Mouse (Mus musculus) liver, embryonic 14.5 days (tissue): ENCODE measurements around the gene Hgd. TPM values are rescaled to one million over a fixed set of nuclear protein-coding genes. Genes with fewer than 3 reads are reported as not detected.

Experiments used
- ATAC-seq: fragments of 200-750 bp; cut with Nextera tagmentation; 2 replicates; pipeline ENCODE4 v1.8.0; 2017; ENCODE audit warnings: moderate number of reproducible peaks, mild to moderate bottlenecking, moderate library complexity; ENCODE audit not compliant: insufficient read depth
- DNase-seq, 3 experiments: peaks; one replicate each; pipeline ENCODE4 v3.0.0-alpha.2; 2012 to 2013; ENCODE audit warnings: low read depth in 3 of 3, low spot score in 3 of 3
- H3K27ac ChIP-seq: fragments of 300-500 bp; sonication (generic); 2 replicates; pipeline ENCODE4 v1.5.1; 2014; ENCODE audit warnings: moderate library complexity, mild to moderate bottlenecking, control low read depth, inconsistent platforms
- H3K27me3 ChIP-seq: fragments of 300-500 bp; sonication (generic); 2 replicates; pipeline ENCODE4 v1.6.1; 2014; ENCODE audit warnings: mild to moderate bottlenecking, low read length, moderate library complexity; ENCODE audit not compliant: control insufficient read depth, insufficient read depth
- H3K36me3 ChIP-seq: fragments of 300-500 bp; sonication (generic); replicated peaks from 2 replicates; pipeline ENCODE4 v1.6.1; 2014; ENCODE audit warnings: low read depth; ENCODE audit not compliant: control insufficient read depth, insufficient read depth
- H3K4me1 ChIP-seq, 2 experiments: fragments of 200-500 bp in 1 of 2; fragments of 300-500 bp in 1 of 2; sonication (generic) in 1 of 2; replicated peaks; 2 replicates each; pipeline ENCODE4 v1.6.1; 2012 to 2014; ENCODE audit warnings: antibody characterized with exemption in 1 of 2, inconsistent platforms in 1 of 2, low read length in 1 of 2; ENCODE audit not compliant: control insufficient read depth in 2 of 2, insufficient read depth in 2 of 2
- H3K4me2 ChIP-seq: fragments of 300-500 bp; sonication (generic); 2 replicates; pipeline ENCODE4 v1.6.1; 2014; ENCODE audit warnings: low read depth, mild to moderate bottlenecking, control low read depth, moderate library complexity
- H3K4me3 ChIP-seq, 2 experiments: fragments of 200-500 bp in 1 of 2; fragments of 300-500 bp in 1 of 2; sonication (generic) in 1 of 2; 2 replicates each; pipeline ENCODE4 v1.5.1; 2012 to 2014; ENCODE audit warnings: low read depth in 2 of 2, low read length in 2 of 2, mild to moderate bottlenecking in 2 of 2, control low read depth in 1 of 2, inconsistent platforms in 1 of 2, moderate library complexity in 1 of 2; ENCODE audit not compliant: insufficient read depth in 1 of 2
- H3K9ac ChIP-seq: fragments of 300-500 bp; sonication (generic); replicated peaks from 2 replicates; pipeline ENCODE4 v1.6.1; 2014; ENCODE audit warnings: mild to moderate bottlenecking, control low read depth, moderate library complexity
- H3K9me3 ChIP-seq: fragments of 300-500 bp; sonication (generic); 2 replicates; pipeline ENCODE4 v1.6.1; 2016; ENCODE audit warnings: low read length, mixed read lengths; ENCODE audit not compliant: control insufficient read depth
- CTCF ChIP-seq: IDR thresholded peaks from 2 replicates; pipeline ENCODE4 v1.5.1; 2016; ENCODE audit warnings: antibody characterized with exemption, low read depth, control low read depth
- EP300 ChIP-seq: IDR thresholded peaks from 2 replicates; pipeline ENCODE4 v1.6.1; 2016; ENCODE audit warnings: antibody characterized with exemption, low read depth
- WGBS: fragments of 180-500 bp; shearing (Covaris S2); extraction: QIAGEN DNeasy Blood & Tissue Kit; methylation state at CpG from one replicate; pipeline ENCODE4 v1.1.7; 2014; ENCODE audit not compliant: insufficient replicate concordance; 5-methylcytosine and 5-hydroxymethylcytosine counted together
- polyA plus RNA-seq, 2 experiments: library from polyadenylated mRNA; depleted of rRNA in 1 of 2; stranded (reverse) in 1 of 2; unstranded in 1 of 2; fragments of >200 nt; fragmentation: Nextera tagmentation in 1 of 2; extraction: Ambion mirVana in 1 of 2; gene quantifications; 2 replicates each; pipeline versions ENCODE4 v1.2.1 to v1.2.3; 2012 to 2014

Hgd gene
- polyA plus RNA-seq, 2 experiments, result 20.3 to 32.7 TPM

DNA sequence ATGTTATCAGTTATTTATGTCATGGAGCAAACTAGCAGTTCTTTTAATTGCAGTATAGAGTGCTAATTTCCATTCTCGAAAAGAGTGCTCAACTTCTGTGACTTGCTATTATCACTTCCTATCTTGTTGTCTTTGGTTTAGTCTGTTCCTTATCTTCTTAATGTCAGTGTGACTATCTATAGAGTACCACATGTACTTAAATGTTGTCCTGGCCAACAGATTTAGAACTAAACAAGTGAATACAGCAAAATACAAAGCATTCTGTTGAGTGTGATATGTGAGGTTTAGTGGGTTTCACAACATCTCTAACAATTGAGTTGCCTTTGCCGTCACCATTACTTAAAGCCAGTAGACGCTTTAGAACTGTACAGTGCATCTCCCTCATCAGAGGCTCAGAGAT is 27.1 kb upstream of the Hgd start:
- Histone ChIP-seq H3K36me3 (no peaks in the 10 kb centered on the region; the same call in 1 of the 2 replicates), H3K9ac (no peak overlapping the region), H3K9me3 (no peaks in the 10 kb centered on the region), H3K4me3 (no peak overlapping the region), H3K4me2 (no peak overlapping the region), H3K27me3 (no peaks in the 10 kb centered on the region), H3K27ac (no peak overlapping the region), H3K4me1 (no peaks in the 10 kb centered on the region)
- 50% methylated on average over 3 of the region's 3 CpGs for WGBS
- no peak for TF ChIP-seq EP300
- no peak for TF ChIP-seq CTCF
- no peak for ATAC-seq
- DNase-seq, result no peak

DNA sequence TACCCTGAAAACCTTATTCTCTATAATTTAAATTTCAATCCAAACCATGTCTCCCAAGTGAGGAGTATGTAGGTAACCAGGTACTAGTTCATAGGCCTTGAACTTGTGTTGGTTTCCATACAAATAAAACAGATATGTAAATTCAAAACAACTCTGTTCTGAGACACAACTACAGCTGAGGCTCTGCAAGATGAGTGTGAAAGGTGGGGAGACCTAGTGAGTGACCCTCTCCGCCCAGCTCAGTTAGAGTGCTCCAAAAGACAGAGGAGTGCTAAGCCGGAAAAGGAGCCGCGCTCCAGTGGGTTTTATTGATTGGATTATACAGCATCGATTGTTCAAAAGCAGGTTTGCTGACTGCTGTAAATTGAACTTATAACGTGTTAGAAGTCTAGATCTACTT is 17.5 kb upstream of the Hgd start:
- Histone ChIP-seq H3K4me2 (no peak overlapping the region), H3K4me1 (0 out of 4 replicates have a peak, but pooled peaks cover 2% of the 10 kb centered on the region in 2 experiments), H3K9me3 (no peaks in the 10 kb centered on the region), H3K36me3 (no peaks in the 10 kb centered on the region; the same call in none of the 2 replicates), H3K4me3 (no peak overlapping the region), H3K9ac (no peak overlapping the region), H3K27ac (no peak overlapping the region), H3K27me3 (no peaks in the 10 kb centered on the region)
- TF ChIP-seq CTCF, result no peak
- TF ChIP-seq EP300, result no peak
- WGBS, result 81% methylated on average over 6 of the region's 6 CpGs
- ATAC-seq (no peak), DNase-seq (no peak)

DNA sequence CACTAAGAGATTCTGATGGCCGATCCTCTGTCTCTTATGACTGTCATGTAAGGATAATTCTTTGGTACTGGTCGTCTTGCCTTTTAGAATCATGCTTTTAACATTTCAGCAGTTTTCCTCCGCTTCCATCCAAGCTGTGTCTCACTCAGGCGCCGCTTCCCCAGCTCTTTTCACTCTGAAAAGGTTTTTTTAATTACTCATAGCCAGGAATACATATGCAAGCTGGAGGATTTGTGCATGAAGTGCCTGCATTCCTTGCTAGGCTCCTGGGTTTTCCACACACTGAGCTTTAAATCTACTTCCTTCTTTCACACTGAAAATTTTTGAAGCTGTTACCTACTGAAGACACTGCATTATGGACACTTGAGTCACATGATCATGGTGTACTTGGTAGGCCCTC is 17.0 kb upstream of the Hgd start:
- WGBS, result 74% methylated on average over 5 of the region's 5 CpGs
- no peak for TF ChIP-seq CTCF
- TF ChIP-seq EP300, result no peak
- no peaks in the 10 kb centered on the region; the same call in none of the 2 replicates for H3K36me3 ChIP-seq
- no peak for DNase-seq
- H3K4me3 ChIP-seq, result no peak overlapping the region
- no peak overlapping the region for H3K9ac ChIP-seq
- no peak overlapping the region for H3K4me2 ChIP-seq
- H3K27ac ChIP-seq, result no peak overlapping the region
- no peak for ATAC-seq
- no peaks in the 10 kb centered on the region for H3K27me3 ChIP-seq
- no peaks in the 10 kb centered on the region for H3K9me3 ChIP-seq
- 0 out of 4 replicates have a peak, but pooled peaks cover 2 to 3% of the 10 kb centered on the region in 2 experiments for H3K4me1 ChIP-seq

DNA sequence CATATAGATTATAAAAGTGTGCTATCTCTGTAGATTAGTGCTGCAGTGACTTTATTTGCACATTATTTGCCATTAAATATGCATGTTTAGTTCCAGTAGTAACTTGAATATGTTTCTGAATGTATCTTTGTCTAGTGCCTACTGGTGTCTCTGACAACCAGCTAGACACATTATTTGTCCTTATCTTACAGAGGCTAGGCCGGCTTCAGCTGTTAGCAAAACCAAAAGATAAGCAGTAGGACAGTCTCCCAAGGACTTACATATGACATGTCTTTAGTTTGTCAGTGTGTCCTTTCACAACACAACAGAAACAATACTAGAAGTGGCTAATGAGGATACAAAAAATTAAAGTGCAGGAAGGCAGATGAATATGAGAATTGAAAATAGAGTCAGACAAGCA is 14.8 kb upstream of the Hgd start:
- H3K4me3 ChIP-seq, result no peak overlapping the region
- 0 out of 2 replicates have a peak, but pooled peaks have one; percentile 50 for ATAC-seq
- no peaks in the 10 kb centered on the region; the same call in 1 of the 2 replicates for H3K36me3 ChIP-seq

DNA sequence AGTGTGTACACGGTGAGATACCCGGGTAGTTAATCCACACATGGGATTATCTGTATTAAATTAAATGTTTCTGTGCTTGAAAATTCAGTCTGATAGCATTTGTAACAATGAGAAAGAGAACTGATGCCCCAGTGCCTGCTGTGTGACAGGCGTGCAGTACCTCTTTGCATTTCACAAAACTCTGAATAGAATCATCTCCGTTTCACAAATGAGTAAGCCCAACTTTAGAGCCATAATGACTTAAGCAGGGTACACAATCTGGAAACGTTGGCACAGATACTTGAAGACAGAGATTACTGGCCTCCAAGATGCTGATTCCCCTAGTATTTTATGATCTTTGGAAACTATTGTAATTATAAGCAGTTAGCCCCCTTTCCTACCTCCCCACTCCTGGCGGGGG is 13.8 kb upstream of the Hgd start:
- no peak overlapping the region for H3K27ac ChIP-seq

More for the DNA sequence above, 14.8 kb upstream of the Hgd start:
- WGBS, result 0% methylated on average over 1 of the region's 1 CpGs
- no peak overlapping the region for H3K4me2 ChIP-seq
- H3K27me3 ChIP-seq, result no peaks in the 10 kb centered on the region
- H3K27ac ChIP-seq, result no peak overlapping the region
- DNase-seq, result no peak
- TF ChIP-seq CTCF, result no peak
- TF ChIP-seq EP300, result 0 out of 2 replicates have a peak, but pooled peaks have one; percentile 23
- H3K4me1 ChIP-seq, result 0 out of 4 replicates have a peak, but pooled peaks cover 2 to 3% of the 10 kb centered on the region in 2 experiments
- no peak overlapping the region for H3K9ac ChIP-seq
- H3K9me3 ChIP-seq, result no peaks in the 10 kb centered on the region

More for the DNA sequence above, 13.8 kb upstream of the Hgd start:
- no peak overlapping the region for H3K9ac ChIP-seq
- H3K4me2 ChIP-seq, result no peak overlapping the region
- no peaks in the 10 kb centered on the region for H3K9me3 ChIP-seq
- TF ChIP-seq EP300 (no peak), CTCF (no peak)
- no peaks in the 10 kb centered on the region for H3K27me3 ChIP-seq
- ATAC-seq, result no peak
- no peak overlapping the region for H3K4me3 ChIP-seq
- H3K36me3 ChIP-seq, result no peaks in the 10 kb centered on the region; the same call in 1 of the 2 replicates
- WGBS, result 68% methylated on average over 6 of the region's 6 CpGs
- H3K4me1 ChIP-seq, result 0 out of 4 replicates have a peak, but pooled peaks cover 2 to 3% of the 10 kb centered on the region in 2 experiments
- DNase-seq, result no peak
